Mouse (Mus musculus) heart, adult 18-20 months (tissue): ENCODE measurements at regions not wholly inside any gene's neighbourhood (a gene's known extent, or its start where the extent isn't known, plus 50 kb on each side); places are given as distances from the start of the nearest gene placed in this dataset.

ENCODE experiments used
- DNase-seq, 2 experiments: peaks; one replicate each; pipeline ENCODE4 v3.0.0; 2021 to 2022; ENCODE audit warnings: mixed read lengths in 1 of 2

DNA sequence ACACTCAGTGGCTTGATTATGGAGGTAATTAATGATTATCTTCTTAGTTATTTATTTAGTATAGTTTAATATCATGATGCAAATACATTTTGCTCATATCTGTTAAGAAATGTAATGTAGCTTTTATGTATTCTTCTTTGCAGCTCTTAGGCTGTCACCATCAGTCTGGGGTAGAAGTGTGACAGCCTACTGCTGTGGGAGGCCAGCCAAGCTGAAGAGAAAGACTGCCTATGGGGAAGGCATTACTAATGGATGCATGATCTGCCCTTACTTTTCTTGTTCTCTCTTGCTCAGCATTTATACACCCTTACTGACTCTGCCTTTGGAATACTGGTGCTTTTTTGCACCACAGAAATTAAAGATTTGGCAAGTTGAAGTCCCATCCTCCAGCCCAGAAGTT, 362.8 kb upstream of the Stxbp6 start:
- no peak for DNase-seq

DNA sequence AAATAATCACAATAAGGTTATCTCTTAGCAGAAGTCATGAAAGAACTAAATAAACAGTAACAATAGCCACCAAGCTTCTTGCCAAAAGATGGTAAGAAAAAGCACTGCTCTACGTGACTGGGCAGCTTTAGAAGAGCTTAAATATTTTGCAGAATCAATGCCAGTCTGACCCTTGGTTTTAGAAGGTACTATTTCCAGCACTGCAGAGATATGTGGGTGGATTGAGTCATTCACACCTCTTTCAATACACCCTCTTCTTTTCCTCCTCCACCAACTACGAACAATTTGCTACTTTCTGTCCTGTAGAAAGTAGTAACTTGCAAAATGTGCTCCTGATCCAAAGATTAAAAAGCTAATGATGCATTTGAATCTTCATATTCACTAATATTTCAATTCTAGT, 324.9 kb upstream of the Stxbp6 start:
- DNase-seq: no peak

DNA sequence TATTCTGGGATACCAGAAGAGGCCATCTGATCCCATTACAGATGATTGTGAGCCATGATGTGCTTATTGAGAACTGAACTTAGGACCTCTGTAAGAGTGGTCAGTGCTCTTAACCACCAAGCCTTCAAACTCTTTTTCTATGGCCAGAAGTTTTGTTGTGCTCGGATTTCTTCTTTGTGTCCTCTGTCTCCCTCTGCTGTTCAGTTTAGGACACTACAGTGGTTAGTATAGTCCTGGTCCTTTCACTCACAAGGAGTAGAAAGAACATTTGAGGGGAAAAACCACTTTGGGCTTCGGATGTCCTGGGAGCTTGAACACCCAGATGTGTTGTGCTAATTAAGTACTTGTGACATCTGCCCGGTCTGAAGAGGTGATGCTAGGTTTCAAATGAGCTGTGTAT, 310.4 kb upstream of the Stxbp6 start:
- DNase-seq: no peak
